Mouse (Mus musculus) intestine, embryonic 14.5 days (tissue): ENCODE measurements around the gene Itga5. TPM values are rescaled to one million over a fixed set of nuclear protein-coding genes. Genes with fewer than 3 reads are reported as not detected.

Experiments used
- ATAC-seq: fragments of 200-750 bp; cut with Nextera tagmentation; replicated peaks from 2 replicates; pipeline ENCODE4 v1.8.0; 2017; ENCODE audit warnings: low read depth, moderate number of reproducible peaks, moderate TSS enrichment, moderate library complexity; ENCODE audit not compliant: low FRiP score, low TSS enrichment
- DNase-seq: peaks from one replicate; pipeline ENCODE4 v3.0.0-alpha.2; 2018; ENCODE audit warnings: low spot score
- H3K27ac ChIP-seq: fragments of 300-500 bp; sonication (generic); 2 replicates; pipeline ENCODE4 v1.5.1; 2014; ENCODE audit warnings: low read depth, mild to moderate bottlenecking, control low read depth
- H3K27me3 ChIP-seq: fragments of 300-500 bp; sonication (generic); replicated peaks from 2 replicates; pipeline ENCODE4 v1.6.1; 2014; ENCODE audit warnings: low read length, control low read depth; ENCODE audit not compliant: control insufficient read depth, insufficient read depth
- H3K36me3 ChIP-seq: fragments of 300-500 bp; sonication (generic); 2 replicates; pipeline ENCODE4 v1.6.1; 2014; ENCODE audit warnings: low read length, control low read depth; ENCODE audit not compliant: control insufficient read depth, insufficient read depth
- H3K4me1 ChIP-seq: fragments of 300-500 bp; sonication (generic); replicated peaks from 2 replicates; pipeline ENCODE4 v1.6.1; 2014; ENCODE audit warnings: low read length, control low read depth, mixed read lengths; ENCODE audit not compliant: control insufficient read depth, insufficient read depth
- H3K4me2 ChIP-seq: fragments of 300-500 bp; sonication (generic); 2 replicates; pipeline ENCODE4 v1.6.1; 2014; ENCODE audit warnings: low read length
- H3K4me3 ChIP-seq: fragments of 300-500 bp; sonication (generic); 2 replicates; pipeline ENCODE4 v1.5.1; 2014; ENCODE audit warnings: low read depth, low read length, control low read depth, mixed read lengths
- H3K9ac ChIP-seq: fragments of 300-500 bp; sonication (generic); 2 replicates; pipeline ENCODE4 v1.6.1; 2014; ENCODE audit warnings: mild to moderate bottlenecking, low read length
- H3K9me3 ChIP-seq: fragments of 300-500 bp; sonication (generic); 2 replicates; pipeline ENCODE4 v1.6.1; 2016; ENCODE audit warnings: low read length, control low read depth; ENCODE audit not compliant: control insufficient read depth
- WGBS: fragments of 180-500 bp; shearing (Covaris S2); extraction: QIAGEN DNeasy Blood & Tissue Kit; methylation state at CpG from one replicate; pipeline ENCODE4 v1.1.7; 2014; 5-methylcytosine and 5-hydroxymethylcytosine counted together
- polyA plus RNA-seq: library from polyadenylated mRNA; unstranded; fragments of >200 nt; fragmentation: Nextera tagmentation; extraction: Ambion mirVana; gene quantifications from 2 replicates; pipeline ENCODE4 v1.2.1, GENCODE M21; 2014

The Itga5 gene
- polyA plus RNA-seq, 1 experiment from 2014 or later, result 64.9 TPM

GRCm38 (mm10) chr15:103369123-103369522 lies 2.6 kb upstream of the Itga5 start:
- Histone ChIP-seq H3K36me3 (no peaks in the 10 kb centered on the region), H3K4me3 (no peak overlapping the region), H3K9ac (no peak overlapping the region), H3K27me3 (no peaks in the 10 kb centered on the region), H3K27ac (no peak overlapping the region), H3K4me2 (no peak overlapping the region), H3K9me3 (no peaks in the 10 kb centered on the region), H3K4me1 (peaks cover 33% of the 10 kb centered on the region)
- DNase-seq (no peak), ATAC-seq (no peak)
- 69% methylated on average over 1 of the region's 1 CpGs for WGBS

- no peak for ATAC-seq
- no peak overlapping the region for H3K4me2 ChIP-seq
- no peaks in the 10 kb centered on the region for H3K27me3 ChIP-seq
- WGBS, result 69% methylated on average over 4 of the region's 4 CpGs
- peak overlapping the region; percentile 89; the same call in 1 of the 2 replicates for H3K27ac ChIP-seq
- no peak for DNase-seq
- no peaks in the 10 kb centered on the region for H3K9me3 ChIP-seq
- no peak overlapping the region for H3K9ac ChIP-seq
- H3K4me1 ChIP-seq, result peaks cover 34% of the 10 kb centered on the region
- H3K4me3 ChIP-seq, result no peak overlapping the region
- no peaks in the 10 kb centered on the region for H3K36me3 ChIP-seq
Observed at GRCm38 (mm10) chr15:103368179-103368940, 1.8 kb upstream of the Itga5 start.

- WGBS, result 2% methylated on average over 51 of the region's 51 CpGs
- Histone ChIP-seq H3K4me1 (peaks cover 40% of the 10 kb centered on the region), H3K4me2 (peak overlapping the region; percentile 70), H3K27ac (peak overlapping the region; percentile 89), H3K4me3 (peak overlapping the region; percentile 63), H3K9ac (peak overlapping the region; percentile 85), H3K27me3 (no peaks in the 10 kb centered on the region), H3K9me3 (no peaks in the 10 kb centered on the region), H3K36me3 (no peaks in the 10 kb centered on the region)
- ATAC-seq, result peak; percentile 38
- peak; percentile 82 for DNase-seq
Observed at GRCm38 (mm10) chr15:103365471-103366375, 840 bp downstream of the Itga5 start.

GRCm38 (mm10) chr15:103364761-103365160 lies 1.8 kb downstream of the Itga5 start:
- Histone ChIP-seq H3K4me3 (peak overlapping the region; percentile 63), H3K27ac (peak overlapping the region; percentile 89; the same call in 1 of the 2 replicates), H3K4me2 (peak overlapping the region; percentile 70), H3K27me3 (no peaks in the 10 kb centered on the region), H3K9ac (peak overlapping the region; percentile 85), H3K9me3 (no peaks in the 10 kb centered on the region), H3K36me3 (no peaks in the 10 kb centered on the region), H3K4me1 (peaks cover 37% of the 10 kb centered on the region)
- no peak for DNase-seq
- 36% methylated on average over 4 of the region's 4 CpGs for WGBS
- ATAC-seq, result no peak

- 55% methylated on average over 1 of the region's 1 CpGs for WGBS
- Histone ChIP-seq H3K27me3 (no peaks in the 10 kb centered on the region), H3K9me3 (no peaks in the 10 kb centered on the region), H3K9ac (no peak overlapping the region), H3K4me1 (peaks cover 37% of the 10 kb centered on the region), H3K4me2 (peak overlapping the region; percentile 70), H3K4me3 (0 out of 2 replicates have a peak overlapping the region, but pooled peaks have one; percentile 63), H3K27ac (no peak overlapping the region), H3K36me3 (no peaks in the 10 kb centered on the region)
- ATAC-seq (no peak), DNase-seq (no peak)
Observed at GRCm38 (mm10) chr15:103363809-103364208, 2.8 kb downstream of the Itga5 start.

- Histone ChIP-seq H3K4me1 (peaks cover 35% of the 10 kb centered on the region), H3K27me3 (no peaks in the 10 kb centered on the region), H3K36me3 (no peaks in the 10 kb centered on the region), H3K4me2 (no peak overlapping the region), H3K9ac (no peak overlapping the region), H3K4me3 (no peak overlapping the region), H3K9me3 (no peaks in the 10 kb centered on the region), H3K27ac (no peak overlapping the region)
- ATAC-seq (no peak), DNase-seq (no peak)
- 78% methylated on average over 3 of the region's 3 CpGs for WGBS
Observed at GRCm38 (mm10) chr15:103362950-103363349, 3.6 kb downstream of the Itga5 start.

GRCm38 (mm10) chr15:103362333-103362732 lies 4.2 kb downstream of the Itga5 start:
- Histone ChIP-seq H3K36me3 (peaks cover 2% of the 10 kb centered on the region; the same call in 1 of the 2 replicates), H3K27ac (no peak overlapping the region), H3K9me3 (no peaks in the 10 kb centered on the region), H3K4me2 (no peak overlapping the region), H3K27me3 (no peaks in the 10 kb centered on the region), H3K4me1 (peaks cover 29% of the 10 kb centered on the region), H3K4me3 (no peak overlapping the region), H3K9ac (no peak overlapping the region)
- WGBS, result 83% methylated on average over 6 of the region's 7 CpGs
- no peak for ATAC-seq
- DNase-seq, result no peak

- DNase-seq, result no peak
- no peak for ATAC-seq
- Histone ChIP-seq H3K4me1 (peaks cover 24% of the 10 kb centered on the region), H3K4me2 (no peak overlapping the region), H3K27me3 (no peaks in the 10 kb centered on the region), H3K9me3 (no peaks in the 10 kb centered on the region), H3K9ac (no peak overlapping the region), H3K27ac (no peak overlapping the region), H3K36me3 (peaks cover 13% of the 10 kb centered on the region), H3K4me3 (no peak overlapping the region)
- WGBS, result 67% methylated on average over 1 of the region's 1 CpGs
Observed at GRCm38 (mm10) chr15:103361269-103361668, 5.3 kb downstream of the Itga5 start.
